In the genomic region with DNA sequence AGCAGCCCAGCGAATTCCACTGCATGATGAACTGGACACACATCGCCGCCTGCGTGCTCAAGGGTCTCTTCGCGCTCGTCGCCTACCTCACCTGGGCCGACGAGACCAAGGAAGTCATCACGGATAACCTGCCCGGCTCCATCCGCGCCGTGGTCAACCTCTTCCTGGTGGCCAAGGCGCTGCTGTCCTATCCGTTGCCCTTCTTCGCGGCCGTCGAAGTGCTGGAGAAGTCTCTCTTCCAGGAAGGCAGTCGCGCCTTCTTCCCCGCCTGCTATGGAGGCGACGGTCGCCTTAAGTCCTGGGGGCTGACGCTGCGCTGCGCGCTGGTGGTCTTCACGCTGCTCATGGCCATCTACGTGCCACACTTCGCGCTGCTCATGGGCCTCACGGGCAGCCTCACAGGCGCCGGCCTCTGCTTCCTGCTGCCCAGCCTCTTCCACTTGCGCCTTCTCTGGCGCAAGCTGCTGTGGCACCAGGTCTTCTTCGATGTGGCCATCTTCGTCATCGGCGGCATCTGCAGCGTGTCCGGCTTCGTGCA, we compare ENCODE assay signal across 9 mouse cellular contexts. TPM values are rescaled to one million over a fixed set of nuclear protein-coding genes. Genes with fewer than 3 reads are reported as not detected.
DNase-seq lines count a peak whose midpoint lies in the region; ATAC-seq lines count a peak whose summit lies in the region.
"Had no signal": no experiment of that assay in that cellular context is flagged by ENCODE, and none has a peak within 500 bp of the region (broad histone marks: within the 10 kb centered on the region; RNA-seq: fewer than 3 reads in every experiment).

No protein-coding gene starts in this region.

- peak overlapping the region; percentile 16 for H3K4me3 ChIP-seq in kidney, embryonic 15.5 days (replicated peaks)
- peak overlapping the region; percentile 25 for H3K4me3 ChIP-seq in embryonic facial prominence, embryonic 13.5 days
- no peak overlapping the region for H3K4me3 ChIP-seq in intestine, embryonic 15.5 days (replicated peaks)

- WGBS in kidney, embryonic 15.5 days = 3% methylated on average over 47 of the region's 47 CpGs
- 2% methylated on average over 47 of the region's 47 CpGs for WGBS in embryonic facial prominence, embryonic 13.5 days
- WGBS in intestine, embryonic 15.5 days = 1% methylated on average over 47 of the region's 47 CpGs

- ATAC-seq in kidney, embryonic 15.5 days (replicated peaks; ENCODE audit: low FRiP score) = no peak
- ATAC-seq in embryonic facial prominence, embryonic 13.5 days (ENCODE audit: insufficient number of reproducible peaks, insufficient read depth, low FRiP score, low TSS enrichment, low read depth) = no peak
- no peak for ATAC-seq in intestine, embryonic 15.5 days

- H3K36me3 ChIP-seq in kidney, embryonic 15.5 days = no peaks in the 10 kb centered on the region
- H3K36me3 ChIP-seq in embryonic facial prominence, embryonic 13.5 days = no peaks in the 10 kb centered on the region
- H3K36me3 ChIP-seq in intestine, embryonic 15.5 days = no peaks in the 10 kb centered on the region

- no peaks in the 10 kb centered on the region for H3K9me3 ChIP-seq in kidney, embryonic 15.5 days (replicated peaks)
- no peaks in the 10 kb centered on the region for H3K9me3 ChIP-seq in embryonic facial prominence, embryonic 13.5 days
- H3K9me3 ChIP-seq in intestine, embryonic 15.5 days = no peaks in the 10 kb centered on the region

- H3K4me1 ChIP-seq in kidney, embryonic 15.5 days = peaks cover 50% of the 10 kb centered on the region
- H3K4me1 ChIP-seq in embryonic facial prominence, embryonic 13.5 days = peaks cover 31% of the 10 kb centered on the region
- H3K4me1 ChIP-seq in intestine, embryonic 15.5 days (replicated peaks) = peaks cover 15% of the 10 kb centered on the region

- no peak overlapping the region for H3K9ac ChIP-seq in kidney, embryonic 15.5 days
- no peak overlapping the region for H3K9ac ChIP-seq in embryonic facial prominence, embryonic 13.5 days
- H3K9ac ChIP-seq in intestine, embryonic 15.5 days = no peak overlapping the region

- no peak for DNase-seq in kidney, adult 11 months
- DNase-seq in neural tube, embryonic 10.5 days (ENCODE audit: extremely low spot score, low spot score) = peak; percentile 54
- DNase-seq in right cerebral cortex, postnatal 14 days = no peak
- no peak for DNase-seq in adrenal gland, postnatal 36 days
- no peak for DNase-seq in lung, postnatal 36 days

- no peak overlapping the region for H3K27ac ChIP-seq in kidney, embryonic 15.5 days
- H3K27ac ChIP-seq in embryonic facial prominence, embryonic 13.5 days = no peak overlapping the region
- no peak overlapping the region for H3K27ac ChIP-seq in intestine, embryonic 15.5 days

- peak overlapping the region; percentile 39 for H3K4me2 ChIP-seq in kidney, embryonic 15.5 days
- peak overlapping the region; percentile 36 for H3K4me2 ChIP-seq in embryonic facial prominence, embryonic 13.5 days
- 0 out of 2 replicates have a peak overlapping the region, but pooled peaks have one; percentile 11 for H3K4me2 ChIP-seq in intestine, embryonic 15.5 days (replicated peaks)

- peaks cover 100% of the 10 kb centered on the region for H3K27me3 ChIP-seq in kidney, embryonic 15.5 days
- peaks cover 100% of the 10 kb centered on the region for H3K27me3 ChIP-seq in embryonic facial prominence, embryonic 13.5 days
- peaks cover 97% of the 10 kb centered on the region for H3K27me3 ChIP-seq in intestine, embryonic 15.5 days (replicated peaks)

RNA-seq across cellular contexts. Expression of gene Slc32a1, which starts 3.9 kb away (rescaled TPM):
- 0.12 and 0.14 TPM in 2 replicates for polyA plus RNA-seq in kidney, embryonic 15.5 days (2015; fragmentation: Nextera tagmentation; extraction: Ambion mirVana)
- polyA plus RNA-seq in embryonic facial prominence, embryonic 13.5 days (2015; fragmentation: Nextera tagmentation; extraction: Ambion mirVana) = not detected in 2 replicates
- not detected in 2 replicates for polyA plus RNA-seq in intestine, embryonic 15.5 days (2015; fragmentation: Nextera tagmentation; extraction: Ambion mirVana)
- not detected for total RNA-seq in adrenal gland, postnatal 36 days (2021)
- total RNA-seq: neutrophil, adult 5-6 weeks had no signal

RNA-seq across cellular contexts. Expression of gene Actr5, which starts 10.2 kb away (rescaled TPM):
- 10.9 and 12.3 TPM in 2 replicates for polyA plus RNA-seq in kidney, embryonic 15.5 days (2015; fragmentation: Nextera tagmentation; extraction: Ambion mirVana)
- polyA plus RNA-seq in embryonic facial prominence, embryonic 13.5 days (2015; fragmentation: Nextera tagmentation; extraction: Ambion mirVana) = 13.1 and 13.5 TPM in 2 replicates
- polyA plus RNA-seq in intestine, embryonic 15.5 days (2015; fragmentation: Nextera tagmentation; extraction: Ambion mirVana) = 9.3 and 9.4 TPM in 2 replicates
- 10 to 100 TPM; 11.0 to 11.9 TPM for total RNA-seq in adrenal gland, postnatal 36 days (2021)

RNA-seq across cellular contexts. Expression of gene Ppp1r16b, which starts 50.7 kb away (rescaled TPM):
- polyA plus RNA-seq in kidney, embryonic 15.5 days (2015; fragmentation: Nextera tagmentation; extraction: Ambion mirVana) = 14.9 and 15.3 TPM in 2 replicates
- 3.2 and 3.6 TPM in 2 replicates for polyA plus RNA-seq in embryonic facial prominence, embryonic 13.5 days (2015; fragmentation: Nextera tagmentation; extraction: Ambion mirVana)
- 4.1 and 4.2 TPM in 2 replicates for polyA plus RNA-seq in intestine, embryonic 15.5 days (2015; fragmentation: Nextera tagmentation; extraction: Ambion mirVana)
- total RNA-seq in adrenal gland, postnatal 36 days (2021) = 10 to 100 TPM in 1 of 2 experiments, 1 to 10 TPM in 1; 8.8 to 14.1 TPM
